Mouse (Mus musculus) forebrain, embryonic 16.5 days (tissue): ENCODE results near the gene Lrrc28. TPM values are rescaled to one million over a fixed set of nuclear protein-coding genes. Genes with fewer than 3 reads are reported as not detected.

Experiments
- ATAC-seq: fragments of 200-750 bp; cut with Nextera tagmentation; 2 replicates; pipeline ENCODE4 v1.8.0; 2017; ENCODE audit warnings: mild to moderate bottlenecking, moderate library complexity
- H3K27ac ChIP-seq: fragments of 300-500 bp; sonication (generic); 2 replicates; pipeline ENCODE4 v1.5.1; 2014; ENCODE audit warnings: low read length, control low read depth
- H3K27me3 ChIP-seq: fragments of 300-500 bp; sonication (generic); replicated peaks from 2 replicates; pipeline ENCODE4 v1.6.1; 2014; ENCODE audit warnings: low read length; ENCODE audit not compliant: control insufficient read depth, insufficient read depth
- H3K36me3 ChIP-seq: fragments of 300-500 bp; sonication (generic); 2 replicates; pipeline ENCODE4 v1.6.1; 2014; ENCODE audit not compliant: control insufficient read depth, insufficient read depth
- H3K4me1 ChIP-seq: fragments of 300-500 bp; sonication (generic); replicated peaks from 2 replicates; pipeline ENCODE4 v1.6.1; 2014; ENCODE audit warnings: low read length; ENCODE audit not compliant: control insufficient read depth, insufficient read depth
- H3K4me2 ChIP-seq: fragments of 300-500 bp; sonication (generic); 2 replicates; pipeline ENCODE4 v1.6.1; 2014; ENCODE audit warnings: mild to moderate bottlenecking, low read length, control low read depth
- H3K4me3 ChIP-seq: fragments of 300-500 bp; sonication (generic); replicated peaks from 2 replicates; pipeline ENCODE4 v1.5.1; 2014; ENCODE audit warnings: mild to moderate bottlenecking, low read length, control low read depth
- H3K9ac ChIP-seq: fragments of 300-500 bp; sonication (generic); replicated peaks from 2 replicates; pipeline ENCODE4 v1.6.1; 2014; ENCODE audit warnings: low read depth, low read length, control low read depth
- H3K9me3 ChIP-seq: fragments of 300-500 bp; sonication (generic); 2 replicates; pipeline ENCODE4 v1.6.1; 2016; ENCODE audit warnings: low read length; ENCODE audit not compliant: control insufficient read depth
- WGBS: fragments of 180-500 bp; shearing (Covaris S2); extraction: QIAGEN DNeasy Blood & Tissue Kit; methylation state at CpG from one replicate; pipeline ENCODE4 v1.1.7; 2014; 5-methylcytosine and 5-hydroxymethylcytosine counted together
- polyA plus RNA-seq: library from polyadenylated mRNA; unstranded; fragments of >200 nt; fragmentation: Nextera tagmentation; extraction: Ambion mirVana; gene quantifications from 2 replicates; pipeline ENCODE4 v1.2.1, GENCODE M21; 2015

The Lrrc28 gene
- polyA plus RNA-seq, 1 experiment from 2014 or later = 31.9 TPM

DNA sequence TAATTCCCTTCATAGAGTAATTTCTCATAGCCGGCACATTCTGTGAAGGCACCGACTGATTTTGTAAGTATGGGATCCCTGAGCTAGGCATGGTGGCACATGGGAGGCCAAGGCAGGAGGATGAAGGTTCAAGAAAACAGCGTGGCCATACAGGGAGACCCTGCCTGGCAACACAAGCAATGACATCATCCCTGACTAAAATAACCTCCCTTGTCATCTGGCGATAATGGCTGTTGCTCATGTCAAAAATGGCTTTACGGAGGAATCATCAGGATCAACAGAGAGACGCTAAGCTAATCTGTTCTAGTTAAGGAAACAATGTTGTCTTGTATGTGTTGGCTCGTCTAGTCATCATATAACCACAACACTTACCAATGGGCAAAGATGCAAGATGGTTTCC lies 85.6 kb downstream of the Lrrc28 start:
- Histone ChIP-seq H3K4me2 (no peak overlapping the region), H3K27me3 (no peaks in the 10 kb centered on the region), H3K9me3 (no peaks in the 10 kb centered on the region), H3K4me3 (no peak overlapping the region), H3K9ac (no peak overlapping the region), H3K4me1 (no peaks in the 10 kb centered on the region), H3K36me3 (no peaks in the 10 kb centered on the region), H3K27ac (no peak overlapping the region)
- no peak for ATAC-seq
- 78% methylated on average over 7 of the region's 7 CpGs for WGBS

GRCm38 (mm10) chr7:67558230-67558629 lies 86.8 kb downstream of the Lrrc28 start:
- H3K4me3 ChIP-seq = no peak overlapping the region
- no peaks in the 10 kb centered on the region for H3K36me3 ChIP-seq
- H3K27me3 ChIP-seq = no peaks in the 10 kb centered on the region
- H3K4me2 ChIP-seq = no peak overlapping the region
- H3K9ac ChIP-seq = no peak overlapping the region
- no peak for ATAC-seq
- WGBS = 87% methylated on average over 5 of the region's 5 CpGs
- H3K9me3 ChIP-seq = no peaks in the 10 kb centered on the region
- no peak overlapping the region for H3K27ac ChIP-seq
- no peaks in the 10 kb centered on the region for H3K4me1 ChIP-seq

- Histone ChIP-seq H3K4me3 (no peak overlapping the region), H3K9me3 (no peaks in the 10 kb centered on the region), H3K4me1 (no peaks in the 10 kb centered on the region), H3K36me3 (no peaks in the 10 kb centered on the region), H3K4me2 (no peak overlapping the region), H3K9ac (no peak overlapping the region), H3K27me3 (no peaks in the 10 kb centered on the region), H3K27ac (no peak overlapping the region)
- 89% methylated on average over 2 of the region's 2 CpGs for WGBS
- ATAC-seq = no peak
Observed at GRCm38 (mm10) chr7:67554863-67555262, 90.2 kb downstream of the Lrrc28 start.

- no peak overlapping the region for H3K4me2 ChIP-seq
- H3K9me3 ChIP-seq = no peaks in the 10 kb centered on the region
- WGBS = 92% methylated on average over 2 of the region's 2 CpGs
- H3K27ac ChIP-seq = no peak overlapping the region
- no peaks in the 10 kb centered on the region for H3K36me3 ChIP-seq
- ATAC-seq = no peak
- H3K4me1 ChIP-seq = peaks cover 10% of the 10 kb centered on the region
- H3K4me3 ChIP-seq = no peak overlapping the region
- H3K9ac ChIP-seq = no peak overlapping the region
- H3K27me3 ChIP-seq = no peaks in the 10 kb centered on the region
Observed at GRCm38 (mm10) chr7:67551242-67551641, 93.8 kb downstream of the Lrrc28 start.

GRCm38 (mm10) chr7:67549073-67549561 lies 96.0 kb downstream of the Lrrc28 start:
- H3K27me3 ChIP-seq = no peaks in the 10 kb centered on the region
- peaks cover 10% of the 10 kb centered on the region for H3K4me1 ChIP-seq
- WGBS = 14% methylated on average over 6 of the region's 6 CpGs
- no peak overlapping the region for H3K9ac ChIP-seq
- ATAC-seq = peak; percentile 95
- no peaks in the 10 kb centered on the region for H3K36me3 ChIP-seq
- no peak overlapping the region for H3K4me3 ChIP-seq
- H3K27ac ChIP-seq = peak overlapping the region; percentile 27
- H3K4me2 ChIP-seq = no peak overlapping the region
- H3K9me3 ChIP-seq = no peaks in the 10 kb centered on the region

DNA sequence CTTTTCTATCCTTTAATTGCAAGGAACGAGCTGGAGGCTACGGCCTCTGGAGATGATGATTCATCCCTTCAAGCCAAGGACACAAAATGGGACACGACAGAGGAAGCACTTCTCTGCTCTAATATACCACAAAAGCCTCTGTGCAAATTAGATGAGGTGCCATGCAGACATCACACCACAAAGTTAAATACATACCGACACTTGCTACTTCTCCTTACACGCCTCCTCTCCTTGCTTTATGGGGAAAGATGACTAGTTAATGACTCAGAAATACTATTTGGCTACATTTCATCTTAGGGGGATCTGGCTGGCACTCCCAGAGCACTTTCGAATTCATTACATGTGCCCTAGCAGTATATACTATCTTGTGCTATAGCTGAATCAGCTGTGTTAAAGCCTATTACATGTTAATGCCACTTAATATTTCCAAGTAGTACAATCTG lies 96.4 kb downstream of the Lrrc28 start:
- Histone ChIP-seq H3K9me3 (no peaks in the 10 kb centered on the region), H3K36me3 (no peaks in the 10 kb centered on the region), H3K9ac (no peak overlapping the region), H3K27ac (peak overlapping the region; percentile 27), H3K4me3 (no peak overlapping the region), H3K27me3 (no peaks in the 10 kb centered on the region), H3K4me1 (peaks cover 10% of the 10 kb centered on the region), H3K4me2 (no peak overlapping the region)
- no peak; the same call in 1 of the 2 replicates for ATAC-seq
- 56% methylated on average over 6 of the region's 6 CpGs for WGBS

- Histone ChIP-seq H3K27me3 (no peaks in the 10 kb centered on the region), H3K4me1 (peaks cover 10% of the 10 kb centered on the region), H3K9ac (no peak overlapping the region), H3K27ac (no peak overlapping the region), H3K4me3 (no peak overlapping the region), H3K9me3 (no peaks in the 10 kb centered on the region), H3K4me2 (no peak overlapping the region), H3K36me3 (no peaks in the 10 kb centered on the region)
- ATAC-seq = no peak
- 91% methylated on average over 5 of the region's 5 CpGs for WGBS
Observed at GRCm38 (mm10) chr7:67546282-67546681, 98.8 kb downstream of the Lrrc28 start.

- H3K4me3 ChIP-seq = no peak overlapping the region
- H3K36me3 ChIP-seq = no peaks in the 10 kb centered on the region
- H3K27me3 ChIP-seq = no peaks in the 10 kb centered on the region
- no peak for ATAC-seq
- H3K4me2 ChIP-seq = no peak overlapping the region
- no peak overlapping the region for H3K27ac ChIP-seq
- H3K9ac ChIP-seq = no peak overlapping the region
- H3K4me1 ChIP-seq = peaks cover 10% of the 10 kb centered on the region
- no peaks in the 10 kb centered on the region for H3K9me3 ChIP-seq
Observed at GRCm38 (mm10) chr7:67544586-67544985, 100.5 kb downstream of the Lrrc28 start.

GRCm38 (mm10) chr7:67543641-67544040 lies 101.4 kb downstream of the Lrrc28 start:
- Histone ChIP-seq H3K36me3 (no peaks in the 10 kb centered on the region), H3K27ac (no peak overlapping the region), H3K27me3 (no peaks in the 10 kb centered on the region), H3K9ac (no peak overlapping the region), H3K4me3 (no peak overlapping the region), H3K4me1 (peaks cover 1% of the 10 kb centered on the region), H3K9me3 (no peaks in the 10 kb centered on the region), H3K4me2 (no peak overlapping the region)
- no peak for ATAC-seq
- WGBS = 57% methylated on average over 6 of the region's 6 CpGs
